Mouse (Mus musculus) heart, embryonic 10.5 days (tissue): ENCODE data around the gene Spg20. TPM values are rescaled to one million over a fixed set of nuclear protein-coding genes. Genes with fewer than 3 reads are reported as not detected.

ENCODE experiments used
- DNase-seq: peaks from one replicate; pipeline ENCODE4 v3.0.0-alpha.2; 2017; ENCODE audit warnings: low spot score
- H3K27ac ChIP-seq: fragments of 300-500 bp; sonication (generic); 2 replicates; pipeline ENCODE4 v1.5.1; 2016; ENCODE audit warnings: mild to moderate bottlenecking
- H3K27me3 ChIP-seq: fragments of 300-500 bp; sonication (generic); 2 replicates; pipeline ENCODE4 v1.6.1; 2016; ENCODE audit warnings: mild to moderate bottlenecking; ENCODE audit not compliant: poor library complexity, insufficient read depth, severe bottlenecking
- H3K36me3 ChIP-seq: fragments of 300-500 bp; sonication (generic); 2 replicates; pipeline ENCODE4 v1.6.1; 2016; ENCODE audit warnings: mild to moderate bottlenecking, moderate library complexity
- H3K4me1 ChIP-seq: fragments of 300-500 bp; sonication (generic); 2 replicates; pipeline ENCODE4 v1.6.1; 2016; ENCODE audit warnings: mild to moderate bottlenecking
- H3K4me3 ChIP-seq: fragments of 300-500 bp; sonication (generic); 2 replicates; pipeline ENCODE4 v1.5.1; 2016; ENCODE audit warnings: mild to moderate bottlenecking, moderate library complexity
- H3K9me3 ChIP-seq: fragments of 300-500 bp; sonication (generic); 2 replicates; pipeline ENCODE4 v1.6.1; 2016; ENCODE audit warnings: mild to moderate bottlenecking, moderate library complexity
- WGBS: fragments of 180-500 bp; shearing (Covaris S2); methylation state at CpG from one replicate; pipeline ENCODE4 v1.1.7; 2016; 5-methylcytosine and 5-hydroxymethylcytosine counted together
- polyA plus RNA-seq: library from polyadenylated mRNA; unstranded; fragments of >200 nt; fragmentation: Nextera tagmentation; extraction: Ambion mirVana; gene quantifications from 2 replicates; pipeline ENCODE4 v1.2.1, GENCODE M21; 2016

The Spg20 gene
- polyA plus RNA-seq, result 54.8 and 54.9 TPM in 2 replicates

GRCm38 (mm10) chr3:55111935-55112709 lies at the start of gene Spg20:
Gene Spg20, plus strand, starts transcription at chr3:55112108.
- no peaks in the 10 kb centered on the region for H3K9me3 ChIP-seq
- peaks cover 5% of the 10 kb centered on the region for H3K36me3 ChIP-seq
- peak; percentile 94 for DNase-seq
- H3K4me3 ChIP-seq, result peak within 1 kb of the TSS; percentile 88
- H3K27ac ChIP-seq, result peak within 1 kb of the TSS; percentile 97
- no peaks in the 10 kb centered on the region for H3K27me3 ChIP-seq
- peaks cover 31% of the 10 kb centered on the region for H3K4me1 ChIP-seq
- 1% methylated on average over 58 of the region's 58 CpGs for WGBS

DNA sequence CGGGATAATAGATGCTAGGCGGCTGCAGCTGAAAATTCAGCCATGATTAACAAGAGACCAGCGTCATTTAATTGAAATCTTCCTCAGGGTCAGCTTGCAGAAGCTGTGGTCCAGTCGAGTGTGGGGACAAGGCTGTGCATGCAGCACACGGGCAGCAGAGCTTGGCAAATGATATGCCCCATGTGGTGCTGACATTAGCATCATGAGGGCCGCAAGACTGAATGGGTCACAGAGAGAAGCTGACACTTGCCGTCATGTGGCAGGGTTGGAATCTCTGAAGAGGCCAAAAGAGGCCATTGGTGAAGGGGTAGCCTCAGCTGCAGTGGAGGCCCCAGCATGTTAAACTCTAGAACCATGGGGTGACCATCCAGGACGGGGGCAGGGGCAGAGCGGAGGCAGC lies 49.3 kb upstream of the Spg20 start:
- Histone ChIP-seq H3K4me1 (no peaks in the 10 kb centered on the region), H3K9me3 (no peaks in the 10 kb centered on the region), H3K27me3 (peaks cover 21% of the 10 kb centered on the region), H3K27ac (no peak overlapping the region), H3K4me3 (no peak overlapping the region), H3K36me3 (no peaks in the 10 kb centered on the region)
- WGBS, result 67% methylated on average over 9 of the region's 9 CpGs
- no peak for DNase-seq

- H3K4me3 ChIP-seq, result no peak overlapping the region
- no peaks in the 10 kb centered on the region for H3K4me1 ChIP-seq
- H3K27ac ChIP-seq, result no peak overlapping the region
- H3K27me3 ChIP-seq, result peaks cover 15% of the 10 kb centered on the region
- no peak for DNase-seq
- no peaks in the 10 kb centered on the region for H3K36me3 ChIP-seq
- no peaks in the 10 kb centered on the region for H3K9me3 ChIP-seq
- WGBS, result 1% methylated on average over 2 of the region's 2 CpGs
Observed at GRCm38 (mm10) chr3:55064396-55064795, 47.5 kb upstream of the Spg20 start.

DNA sequence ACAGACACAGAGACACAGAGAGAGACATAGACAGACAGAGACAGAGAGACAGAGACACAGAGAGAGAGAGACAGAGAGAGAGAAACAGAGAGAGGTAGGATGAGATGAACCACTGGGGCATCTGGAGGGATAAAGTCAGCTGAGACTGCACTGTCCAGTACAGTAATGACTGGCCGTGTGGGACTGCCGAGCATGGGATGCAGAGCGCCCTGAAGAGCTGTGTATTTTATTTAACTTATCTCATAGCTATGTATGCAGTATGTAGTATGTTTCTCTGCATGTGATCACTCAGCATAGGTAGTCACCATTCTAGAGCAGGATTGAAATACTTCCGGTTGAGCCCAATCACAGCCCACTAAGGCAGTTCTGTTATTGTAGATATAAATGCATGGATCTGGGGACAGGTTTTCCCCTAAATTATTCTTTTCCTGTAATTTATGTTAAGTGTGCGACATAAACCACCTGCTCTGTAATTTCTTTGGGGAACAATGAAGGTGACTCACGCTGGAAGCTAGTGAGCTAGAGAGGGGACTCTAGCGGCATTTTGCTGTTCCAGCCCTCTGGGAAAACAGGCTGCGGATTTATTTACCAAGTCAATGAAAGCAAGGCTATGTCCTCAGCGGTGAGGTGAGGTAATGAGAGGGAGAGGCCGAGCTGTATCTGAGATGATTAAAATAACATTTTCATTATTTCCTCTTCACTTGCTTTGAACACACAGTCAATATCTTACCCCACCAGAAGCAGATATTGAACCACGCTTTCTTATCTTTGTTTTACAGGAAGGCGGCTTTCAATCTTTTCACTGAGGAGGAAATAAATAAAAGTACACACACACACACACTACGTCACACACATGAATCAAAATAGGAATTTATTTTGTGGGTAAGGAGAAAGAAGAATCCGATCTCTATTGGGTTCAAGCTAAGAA lies 45.9 kb upstream of the Spg20 start:
- H3K4me1 ChIP-seq, result no peaks in the 10 kb centered on the region
- H3K9me3 ChIP-seq, result no peaks in the 10 kb centered on the region
- H3K27ac ChIP-seq, result no peak overlapping the region
- peaks cover 15% of the 10 kb centered on the region for H3K27me3 ChIP-seq
- DNase-seq, result no peak
- WGBS, result 65% methylated on average over 14 of the region's 14 CpGs
- no peaks in the 10 kb centered on the region for H3K36me3 ChIP-seq
- no peak overlapping the region for H3K4me3 ChIP-seq

DNA sequence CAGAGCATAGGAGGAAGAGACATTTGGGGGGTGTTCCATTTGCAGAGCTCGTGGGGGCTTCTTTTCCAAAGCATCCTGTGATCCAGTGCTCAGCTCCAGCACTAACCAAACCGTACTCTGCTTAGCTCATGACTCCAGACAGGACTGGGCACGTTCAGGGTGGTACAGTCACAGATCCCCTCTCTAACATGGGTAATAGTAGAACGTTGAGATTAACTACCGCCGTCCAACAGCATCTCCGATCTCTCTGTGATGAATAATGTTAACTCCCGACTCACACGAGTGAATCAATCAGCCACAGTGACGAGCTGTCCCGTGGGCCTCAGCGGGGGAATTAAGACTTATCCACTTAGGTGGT lies 45.3 kb upstream of the Spg20 start:
- Histone ChIP-seq H3K4me3 (no peak overlapping the region), H3K4me1 (no peaks in the 10 kb centered on the region), H3K36me3 (no peaks in the 10 kb centered on the region), H3K9me3 (no peaks in the 10 kb centered on the region), H3K27ac (no peak overlapping the region), H3K27me3 (peaks cover 15% of the 10 kb centered on the region)
- WGBS, result 70% methylated on average over 12 of the region's 12 CpGs
- DNase-seq, result no peak

DNA sequence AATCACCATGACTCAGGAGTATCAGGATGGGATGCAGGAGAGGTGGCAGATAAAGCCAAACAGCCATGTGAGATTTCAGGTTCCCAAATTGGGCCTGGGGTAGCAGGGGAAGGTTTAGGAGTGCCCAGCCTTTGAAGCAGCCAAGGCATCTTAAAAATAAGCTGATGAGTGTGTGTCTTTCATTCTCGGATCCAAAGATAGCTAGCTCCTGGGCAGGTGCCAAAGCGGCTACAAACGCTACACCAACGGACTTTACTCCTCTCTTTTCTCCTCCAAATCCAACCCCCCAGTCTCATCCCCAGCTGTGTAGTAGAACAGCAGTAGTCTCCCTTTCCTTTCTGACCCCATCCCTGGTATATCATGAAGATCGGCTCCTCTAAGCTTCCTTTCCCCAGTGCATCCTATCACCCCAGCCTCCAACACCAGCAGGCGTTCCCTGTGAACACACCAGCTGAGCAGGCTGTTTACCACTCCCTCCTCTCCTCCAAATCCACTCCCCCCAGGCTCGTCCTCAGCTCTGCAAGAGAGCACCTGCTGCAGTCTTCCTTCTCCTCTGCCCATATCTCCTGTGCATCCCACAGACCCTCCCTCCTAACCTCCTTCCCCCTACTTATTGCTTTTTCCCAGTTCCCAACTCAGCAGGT lies 44.0 kb upstream of the Spg20 start:
- Histone ChIP-seq H3K4me3 (no peak overlapping the region), H3K9me3 (no peaks in the 10 kb centered on the region), H3K4me1 (no peaks in the 10 kb centered on the region), H3K27me3 (peaks cover 10% of the 10 kb centered on the region), H3K27ac (no peak overlapping the region; the same call in 1 of the 2 replicates), H3K36me3 (no peaks in the 10 kb centered on the region)
- 25% methylated on average over 7 of the region's 7 CpGs for WGBS
- DNase-seq, result no peak

GRCm38 (mm10) chr3:55074576-55075293 lies 37.2 kb upstream of the Spg20 start:
- no peaks in the 10 kb centered on the region for H3K4me1 ChIP-seq

GRCm38 (mm10) chr3:55075294-55075648 lies 36.6 kb upstream of the Spg20 start:
- 70% methylated on average over 3 of the region's 3 CpGs for WGBS
- no peaks in the 10 kb centered on the region for H3K27me3 ChIP-seq
- DNase-seq, result no peak
- H3K9me3 ChIP-seq, result no peaks in the 10 kb centered on the region
- no peaks in the 10 kb centered on the region for H3K36me3 ChIP-seq
- no peaks in the 10 kb centered on the region for H3K4me1 ChIP-seq
- H3K4me3 ChIP-seq, result no peak overlapping the region
- no peak overlapping the region for H3K27ac ChIP-seq

More at GRCm38 (mm10) chr3:55074576-55075293, 37.2 kb upstream of the Spg20 start:
- Histone ChIP-seq H3K36me3 (no peaks in the 10 kb centered on the region), H3K27ac (no peak overlapping the region), H3K27me3 (no peaks in the 10 kb centered on the region), H3K4me3 (no peak overlapping the region), H3K9me3 (no peaks in the 10 kb centered on the region)
- 80% methylated on average over 6 of the region's 6 CpGs for WGBS
- no peak for DNase-seq

DNA sequence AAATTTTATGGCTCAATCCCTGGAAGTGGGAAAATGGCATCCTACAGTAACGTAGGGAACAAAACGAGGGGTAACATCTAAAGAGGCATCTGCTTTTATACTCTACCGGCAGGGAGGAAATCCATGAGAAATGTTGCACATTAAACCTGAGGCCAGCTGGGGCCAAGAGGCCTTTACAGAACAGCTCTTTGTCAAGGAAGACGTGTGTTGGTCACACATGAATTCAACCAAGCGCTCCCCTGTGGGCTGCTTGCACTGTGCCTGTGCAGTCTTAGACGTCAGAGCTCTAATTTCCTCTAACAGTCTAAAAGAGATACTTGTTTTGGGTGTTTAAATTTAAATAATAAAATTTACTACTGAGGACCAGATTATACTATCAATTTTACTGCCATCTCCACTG lies 33.7 kb upstream of the Spg20 start:
- H3K27me3 ChIP-seq, result no peaks in the 10 kb centered on the region
- no peaks in the 10 kb centered on the region for H3K36me3 ChIP-seq
- 78% methylated on average over 6 of the region's 6 CpGs for WGBS
- no peaks in the 10 kb centered on the region for H3K4me1 ChIP-seq
- no peak overlapping the region for H3K4me3 ChIP-seq
- DNase-seq, result no peak
- H3K27ac ChIP-seq, result no peak overlapping the region
- no peaks in the 10 kb centered on the region for H3K9me3 ChIP-seq

- Histone ChIP-seq H3K27me3 (no peaks in the 10 kb centered on the region), H3K36me3 (no peaks in the 10 kb centered on the region), H3K4me3 (no peak overlapping the region), H3K4me1 (no peaks in the 10 kb centered on the region), H3K9me3 (no peaks in the 10 kb centered on the region), H3K27ac (no peak overlapping the region)
- DNase-seq, result no peak
- WGBS, result 68% methylated on average over 8 of the region's 8 CpGs
Observed at GRCm38 (mm10) chr3:55079619-55080018, 32.3 kb upstream of the Spg20 start.

GRCm38 (mm10) chr3:55080055-55080454 lies 31.9 kb upstream of the Spg20 start:
- Histone ChIP-seq H3K27me3 (no peaks in the 10 kb centered on the region), H3K36me3 (no peaks in the 10 kb centered on the region), H3K9me3 (no peaks in the 10 kb centered on the region), H3K4me3 (no peak overlapping the region), H3K27ac (no peak overlapping the region), H3K4me1 (no peaks in the 10 kb centered on the region)
- 17% methylated on average over 6 of the region's 6 CpGs for WGBS
- no peak for DNase-seq

DNA sequence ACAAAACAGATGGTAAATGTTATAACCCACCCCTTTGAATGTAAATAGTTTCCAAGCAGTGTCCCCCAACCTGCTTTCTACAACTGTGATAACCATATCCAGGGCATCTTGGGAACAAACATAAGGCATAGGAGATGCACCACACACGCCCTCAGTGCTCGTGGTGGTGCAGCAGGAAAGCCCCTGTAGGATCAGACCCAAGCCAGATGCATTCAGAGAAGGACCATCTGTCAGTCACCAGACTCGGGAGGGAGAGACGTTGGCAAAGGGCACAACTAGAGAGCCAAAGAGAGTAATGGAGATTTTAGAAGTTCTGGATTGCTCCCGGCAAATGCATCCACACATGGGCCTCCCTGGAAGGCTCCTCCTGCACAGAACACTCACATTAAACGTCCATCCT lies 27.1 kb upstream of the Spg20 start:
- H3K36me3 ChIP-seq, result no peaks in the 10 kb centered on the region
- no peak overlapping the region for H3K27ac ChIP-seq
- H3K9me3 ChIP-seq, result no peaks in the 10 kb centered on the region
- 69% methylated on average over 6 of the region's 6 CpGs for WGBS
- no peaks in the 10 kb centered on the region for H3K27me3 ChIP-seq
- H3K4me3 ChIP-seq, result no peak overlapping the region
- no peak for DNase-seq
- H3K4me1 ChIP-seq, result no peaks in the 10 kb centered on the region
